Mouse (Mus musculus) lung, postnatal 0 days (tissue): ENCODE measurements around the gene Gm30191. TPM values are rescaled to one million over a fixed set of nuclear protein-coding genes. Genes with fewer than 3 reads are reported as not detected.

Experiments
- ATAC-seq: fragments of 200-750 bp; cut with Nextera tagmentation; 2 replicates; pipeline ENCODE4 v1.8.0; 2017; ENCODE audit warnings: moderate library complexity
- DNase-seq: peaks from one replicate; pipeline ENCODE4 v3.0.0-alpha.2; 2016; ENCODE audit warnings: low spot score
- H3K27ac ChIP-seq: fragments of 300-500 bp; sonication (generic); 2 replicates; pipeline ENCODE4 v1.5.1; 2014; ENCODE audit warnings: antibody characterized with exemption, mild to moderate bottlenecking, low read length, mixed read lengths
- H3K27me3 ChIP-seq: fragments of 300-500 bp; sonication (generic); replicated peaks from 2 replicates; pipeline ENCODE4 v1.6.1; 2014; ENCODE audit warnings: low read length, mixed read lengths; ENCODE audit not compliant: insufficient read depth
- H3K36me3 ChIP-seq: fragments of 300-500 bp; sonication (generic); 2 replicates; pipeline ENCODE4 v1.6.1; 2014; ENCODE audit warnings: low read length, mixed read lengths; ENCODE audit not compliant: insufficient read depth
- H3K4me1 ChIP-seq: fragments of 300-500 bp; sonication (generic); 2 replicates; pipeline ENCODE4 v1.6.1; 2014; ENCODE audit warnings: antibody characterized with exemption, low read depth, low read length, mixed read lengths; ENCODE audit not compliant: insufficient read depth
- H3K4me2 ChIP-seq: fragments of 300-500 bp; sonication (generic); replicated peaks from 2 replicates; pipeline ENCODE4 v1.6.1; 2014; ENCODE audit warnings: low read depth, mild to moderate bottlenecking, low read length, moderate library complexity, mixed read lengths
- H3K4me3 ChIP-seq: fragments of 300-500 bp; sonication (generic); 2 replicates; pipeline ENCODE4 v1.5.1; 2014; ENCODE audit warnings: low read depth, low read length
- H3K9ac ChIP-seq: fragments of 300-500 bp; sonication (generic); replicated peaks from 2 replicates; pipeline ENCODE4 v1.6.1; 2014; ENCODE audit warnings: low read depth, mild to moderate bottlenecking
- H3K9me3 ChIP-seq: fragments of 300-500 bp; sonication (generic); 2 replicates; pipeline ENCODE4 v1.6.1; 2016; ENCODE audit warnings: low read length, mixed read lengths
- CTCF ChIP-seq: IDR thresholded peaks from 2 replicates; pipeline ENCODE4 v1.5.1; 2016; ENCODE audit warnings: antibody characterized with exemption, mild to moderate bottlenecking
- EP300 ChIP-seq: IDR thresholded peaks from 2 replicates; pipeline ENCODE4 v1.6.1; 2016; ENCODE audit warnings: antibody characterized with exemption, mild to moderate bottlenecking, control low read depth
- WGBS: fragments of 180-500 bp; shearing (Covaris S2); extraction: QIAGEN DNeasy Blood & Tissue Kit; methylation state at CpG from one replicate; pipeline ENCODE4 v1.1.7; 2014; 5-methylcytosine and 5-hydroxymethylcytosine counted together
- polyA plus RNA-seq: library from polyadenylated mRNA; unstranded; fragments of >200 nt; fragmentation: Nextera tagmentation; extraction: Ambion mirVana; gene quantifications from 2 replicates; pipeline ENCODE4 v1.2.1, GENCODE M21; 2015

Gene Gm30191
- polyA plus RNA-seq, 1 experiment from 2014 or later: not detected

- Histone ChIP-seq H3K36me3 (no peaks in the 10 kb centered on the region), H3K4me3 (no peak within 1 kb of the TSS), H3K27me3 (no peaks in the 10 kb centered on the region), H3K4me1 (peaks cover 8% of the 10 kb centered on the region), H3K27ac (no peak within 1 kb of the TSS), H3K9me3 (no peaks in the 10 kb centered on the region), H3K9ac (no peak within 1 kb of the TSS), H3K4me2 (peak within 1 kb of the TSS; percentile 96)
- TF ChIP-seq CTCF (no peak), EP300 (no peak)
- 94% methylated on average over 17 of the region's 17 CpGs for WGBS
- no peak for DNase-seq
- no peak for ATAC-seq
These were observed 3.1 kb upstream of the Gm30191 start, which contains the start of gene E130218I03Rik for GRCm38 (mm10) chr4:134243516-134244250. TSS of gene E130218I03Rik (plus strand) at chr4:134243662.

GRCm38 (mm10) chr4:134245148-134245843 is 1.4 kb upstream of the Gm30191 start, which contains the start of gene Zfp593:
TSS of gene Zfp593 (minus strand) at chr4:134245592.
- WGBS: under 1% methylated on average over 60 of the region's 60 CpGs
- Histone ChIP-seq H3K27me3 (no peaks in the 10 kb centered on the region; the same call in 1 of the 2 replicates), H3K9me3 (no peaks in the 10 kb centered on the region), H3K9ac (peak within 1 kb of the TSS; percentile 65), H3K36me3 (no peaks in the 10 kb centered on the region), H3K4me3 (peak within 1 kb of the TSS; percentile 70), H3K4me1 (peaks cover 5% of the 10 kb centered on the region; the same call in 1 of the 2 replicates), H3K4me2 (peak within 1 kb of the TSS; percentile 96), H3K27ac (no peak within 1 kb of the TSS)
- peak; percentile 82 for TF ChIP-seq CTCF
- no peak for TF ChIP-seq EP300
- peak; percentile 94 for DNase-seq
- ATAC-seq: peak; percentile 89

DNA sequence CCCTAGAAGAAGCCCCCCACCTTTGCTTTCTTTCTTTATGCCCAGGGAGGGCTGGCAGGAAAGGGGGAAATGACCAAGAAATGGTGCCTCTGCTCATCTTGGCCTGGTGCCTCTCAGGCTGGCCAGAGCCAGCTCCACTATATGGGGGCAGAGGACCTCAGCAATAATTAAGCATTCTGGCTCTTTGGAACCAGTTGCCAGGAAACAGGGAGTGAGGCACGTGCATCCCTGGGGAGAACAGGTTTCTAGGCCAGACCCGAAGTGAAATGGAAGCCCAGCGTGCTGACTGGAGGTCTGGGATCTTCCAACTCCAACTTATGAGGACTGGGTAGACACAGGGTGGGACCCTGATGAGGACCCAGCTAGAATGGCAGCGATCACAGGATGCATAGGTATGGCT is 479 bp upstream of the Gm30191 start:
- no peak overlapping the region for H3K4me2 ChIP-seq
- H3K27me3 ChIP-seq: peaks cover 8% of the 10 kb centered on the region; the same call in 1 of the 2 replicates
- H3K9ac ChIP-seq: no peak overlapping the region

GRCm38 (mm10) chr4:134249651-134250050 is 2.9 kb downstream of the Gm30191 start:
- DNase-seq (peak; percentile 81), ATAC-seq (peak; percentile 49)
- Histone ChIP-seq H3K9ac (no peak overlapping the region), H3K4me3 (peak overlapping the region; percentile 28), H3K36me3 (no peaks in the 10 kb centered on the region), H3K9me3 (no peaks in the 10 kb centered on the region), H3K27me3 (peaks cover 24% of the 10 kb centered on the region), H3K4me2 (peak overlapping the region; percentile 84), H3K4me1 (peaks cover 17% of the 10 kb centered on the region; the same call in 1 of the 2 replicates), H3K27ac (no peak overlapping the region)
- TF ChIP-seq EP300 (no peak), CTCF (peak; percentile 94)
- WGBS: 1% methylated on average over 30 of the region's 30 CpGs

More for the DNA sequence above, 479 bp upstream of the Gm30191 start:
- 47% methylated on average over 4 of the region's 4 CpGs for WGBS
- DNase-seq: no peak
- H3K36me3 ChIP-seq: no peaks in the 10 kb centered on the region
- no peak overlapping the region for H3K27ac ChIP-seq
- no peak for ATAC-seq
- no peak overlapping the region for H3K4me3 ChIP-seq
- H3K9me3 ChIP-seq: no peaks in the 10 kb centered on the region
- H3K4me1 ChIP-seq: peaks cover 11% of the 10 kb centered on the region; the same call in 1 of the 2 replicates
- no peak for TF ChIP-seq EP300
- TF ChIP-seq CTCF: no peak

DNA sequence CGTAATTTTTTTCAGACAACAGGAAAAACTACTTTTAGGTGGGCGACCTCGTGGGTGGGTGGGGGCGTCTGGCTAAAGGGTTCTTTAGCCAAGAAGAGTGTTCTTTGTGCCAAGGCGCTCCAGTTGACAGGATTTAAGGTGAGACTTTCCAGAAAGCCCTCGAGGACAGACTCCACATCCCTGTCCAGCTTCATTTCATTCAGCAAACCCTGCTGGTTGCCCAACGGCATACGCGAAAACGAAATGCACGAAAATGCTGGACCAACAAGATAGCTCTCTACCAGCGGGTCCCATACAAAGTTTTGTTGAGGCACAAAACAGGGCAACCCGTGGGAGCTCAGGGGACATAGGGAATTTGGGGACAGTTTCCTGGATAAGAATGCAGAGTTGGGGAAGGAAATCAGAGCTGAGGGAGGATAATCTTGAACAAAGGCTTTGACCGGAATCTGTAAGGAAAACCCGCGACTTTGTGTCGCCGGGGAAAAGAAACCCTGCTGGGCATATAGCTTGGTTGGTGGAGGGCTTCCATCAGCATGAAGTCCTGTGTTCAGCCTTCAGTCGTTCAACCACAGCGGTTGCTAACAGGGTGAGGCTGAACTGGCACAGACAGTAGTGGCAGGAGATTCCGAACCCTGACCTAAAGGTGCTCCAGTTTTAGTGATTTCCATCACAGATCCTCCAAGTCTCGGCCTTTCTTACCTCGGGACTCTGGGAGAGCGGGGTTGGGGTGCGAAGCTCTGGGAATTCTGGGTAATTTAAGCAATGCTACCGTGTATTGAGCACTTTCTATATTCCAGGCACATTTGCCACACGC is 3.6 kb downstream of the Gm30191 start:
- no peak overlapping the region for H3K27ac ChIP-seq
- no peaks in the 10 kb centered on the region for H3K36me3 ChIP-seq
- no peaks in the 10 kb centered on the region for H3K9me3 ChIP-seq
- peak overlapping the region; percentile 43 for H3K4me3 ChIP-seq
- peaks cover 14% of the 10 kb centered on the region; the same call in 1 of the 2 replicates for H3K4me1 ChIP-seq
- peaks cover 24% of the 10 kb centered on the region for H3K27me3 ChIP-seq
- ATAC-seq: no peak
- H3K9ac ChIP-seq: no peak overlapping the region
- peak overlapping the region; percentile 84 for H3K4me2 ChIP-seq
- WGBS: 19% methylated on average over 27 of the region's 27 CpGs
- no peak for TF ChIP-seq CTCF
- no peak for TF ChIP-seq EP300
- no peak for DNase-seq

GRCm38 (mm10) chr4:134250930-134251240 is 4.2 kb downstream of the Gm30191 start:
- TF ChIP-seq CTCF (no peak), EP300 (no peak)
- Histone ChIP-seq H3K9ac (no peak overlapping the region), H3K4me1 (peaks cover 16% of the 10 kb centered on the region; the same call in 1 of the 2 replicates), H3K4me2 (peak overlapping the region; percentile 84), H3K27me3 (peaks cover 24% of the 10 kb centered on the region), H3K4me3 (peak overlapping the region; percentile 43), H3K27ac (no peak overlapping the region), H3K36me3 (no peaks in the 10 kb centered on the region), H3K9me3 (no peaks in the 10 kb centered on the region)
- ATAC-seq: no peak
- 19% methylated on average over 10 of the region's 10 CpGs for WGBS
- no peak for DNase-seq
